Mouse (Mus musculus): ENCODE measurements at regions not wholly inside any gene's neighbourhood (a gene's known extent, or its start where the extent isn't known, plus 50 kb on each side); places are given as distances from the start of the nearest gene placed in this dataset.
A peak's percentile ranks its signal among the peaks of the same experiment; 100 is the strongest.

- peak; percentile 70 for DNase-seq
- H3K4me1 ChIP-seq (ENCODE audit: control insufficient read depth, insufficient read depth, low read length) = 0 out of 2 replicates have a peak, but pooled peaks cover 3% of the 10 kb centered on the region
- H3K4me3 ChIP-seq (replicated peaks; ENCODE audit: extremely low read depth, low read depth, low read length) = no peak overlapping the region
- 4% methylated on average over 11 of the region's 11 CpGs for WGBS
- peak; percentile 73 for TF ChIP-seq CTCF (IDR thresholded peaks at IDR 0.05; ENCODE audit: insufficient read depth, low read length)
- TF ChIP-seq POLR2A (IDR thresholded peaks at IDR 0.05; ENCODE audit: borderline replicate concordance, extremely low read depth, low read depth, low read length) = no peak
Observed at GRCm38 (mm10) chr6:51168048-51168447, 264.4 kb upstream of the Nfe2l3 start.

GRCm38 (mm10) chr6:51168775-51169695 lies 263.4 kb upstream of the Nfe2l3 start:
- no peak for DNase-seq
- TF ChIP-seq CTCF (IDR thresholded peaks at IDR 0.05; ENCODE audit: insufficient read depth, low read length) (no peak), POLR2A (IDR thresholded peaks at IDR 0.05; ENCODE audit: borderline replicate concordance, extremely low read depth, low read depth, low read length) (no peak)
- Histone ChIP-seq H3K4me3 (replicated peaks; ENCODE audit: extremely low read depth, low read depth, low read length) (peak overlapping the region; percentile 21), H3K4me1 (ENCODE audit: control insufficient read depth, insufficient read depth, low read length) (no peaks in the 10 kb centered on the region)
- 24% methylated on average over 38 of the region's 38 CpGs for WGBS

DNA sequence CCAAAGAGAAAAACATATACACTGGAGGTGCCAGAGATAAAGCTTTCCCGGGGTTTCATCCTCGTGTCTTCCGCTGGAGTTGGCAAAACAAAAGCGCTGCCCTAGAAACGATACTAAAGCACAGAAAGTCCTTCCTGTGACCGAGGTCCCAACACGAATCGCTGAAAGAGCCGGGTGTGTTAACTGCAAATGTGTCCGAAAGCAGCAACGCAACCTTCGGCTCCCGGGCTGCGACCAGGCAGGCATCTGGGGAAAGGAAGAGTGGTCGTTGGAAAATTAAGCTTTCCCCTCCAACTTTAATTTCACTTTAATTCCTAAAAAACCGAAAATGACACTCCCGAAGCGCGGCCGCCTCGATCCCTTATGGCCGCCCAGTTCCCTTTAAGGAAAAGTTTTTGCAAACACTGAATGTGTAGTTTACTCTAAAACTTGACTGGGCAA lies 262.5 kb upstream of the Nfe2l3 start:
- DNase-seq = no peak
- Histone ChIP-seq H3K4me1 (ENCODE audit: control insufficient read depth, insufficient read depth, low read length) (no peaks in the 10 kb centered on the region), H3K4me3 (replicated peaks; ENCODE audit: extremely low read depth, low read depth, low read length) (peak overlapping the region; percentile 0)
- no peak for TF ChIP-seq CTCF (IDR thresholded peaks at IDR 0.05; ENCODE audit: insufficient read depth, low read length)
- no peak for TF ChIP-seq POLR2A (IDR thresholded peaks at IDR 0.05; ENCODE audit: borderline replicate concordance, extremely low read depth, low read depth, low read length)
- WGBS = 3% methylated on average over 22 of the region's 22 CpGs

DNA sequence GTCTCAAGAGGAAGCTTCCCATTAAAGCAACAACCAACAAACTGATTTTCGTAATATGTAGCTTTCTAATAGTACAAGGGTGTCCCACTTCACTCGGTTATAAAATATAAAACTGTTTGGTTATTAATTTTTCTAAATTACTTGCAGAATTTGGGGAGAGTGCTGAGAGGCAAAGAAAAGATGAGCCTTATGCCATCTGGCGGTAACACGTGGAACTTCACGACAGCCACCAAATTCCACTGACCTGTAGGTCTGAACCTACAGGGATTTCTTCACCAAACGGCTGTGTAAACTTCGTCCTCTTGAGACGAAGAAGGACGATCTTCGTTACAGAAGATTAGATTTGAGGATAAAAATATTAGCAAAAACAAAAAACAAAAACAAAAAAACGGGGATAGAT lies 262.1 kb upstream of the Nfe2l3 start:
- WGBS = under 1% methylated on average over 11 of the region's 11 CpGs
- H3K4me3 ChIP-seq (replicated peaks; ENCODE audit: extremely low read depth, low read depth, low read length) = peak overlapping the region; percentile 0
- peak; percentile 50 for DNase-seq
- peak; percentile 59 for TF ChIP-seq CTCF (IDR thresholded peaks at IDR 0.05; ENCODE audit: insufficient read depth, low read length)
- no peak for TF ChIP-seq POLR2A (IDR thresholded peaks at IDR 0.05; ENCODE audit: borderline replicate concordance, extremely low read depth, low read depth, low read length)
- no peaks in the 10 kb centered on the region for H3K4me1 ChIP-seq (ENCODE audit: control insufficient read depth, insufficient read depth, low read length)

- H3K4me1 ChIP-seq (ENCODE audit: control insufficient read depth, insufficient read depth, low read length) = no peaks in the 10 kb centered on the region
- DNase-seq = no peak
- WGBS = under 1% methylated on average over 11 of the region's 11 CpGs
- TF ChIP-seq POLR2A (IDR thresholded peaks at IDR 0.05; ENCODE audit: borderline replicate concordance, extremely low read depth, low read depth, low read length) (peak; percentile 85; the same call in 1 of the 2 replicates), CTCF (IDR thresholded peaks at IDR 0.05; ENCODE audit: insufficient read depth, low read length) (peak; percentile 27; the same call in 1 of the 2 replicates)
- H3K4me3 ChIP-seq (replicated peaks; ENCODE audit: extremely low read depth, low read depth, low read length) = no peak overlapping the region
Observed at GRCm38 (mm10) chr6:51170871-51171270, 261.6 kb upstream of the Nfe2l3 start.

- H3K4me1 ChIP-seq (ENCODE audit: control insufficient read depth, insufficient read depth, low read length) = no peaks in the 10 kb centered on the region
- WGBS = 4% methylated on average over 22 of the region's 22 CpGs
- TF ChIP-seq CTCF (IDR thresholded peaks at IDR 0.05; ENCODE audit: insufficient read depth, low read length) = no peak
- no peak for TF ChIP-seq POLR2A (IDR thresholded peaks at IDR 0.05; ENCODE audit: borderline replicate concordance, extremely low read depth, low read depth, low read length)
- peak overlapping the region; percentile 31 for H3K4me3 ChIP-seq (replicated peaks; ENCODE audit: extremely low read depth, low read depth, low read length)
- peak; percentile 57 for DNase-seq
Observed at GRCm38 (mm10) chr6:51171761-51172160, 260.7 kb upstream of the Nfe2l3 start.

DNA sequence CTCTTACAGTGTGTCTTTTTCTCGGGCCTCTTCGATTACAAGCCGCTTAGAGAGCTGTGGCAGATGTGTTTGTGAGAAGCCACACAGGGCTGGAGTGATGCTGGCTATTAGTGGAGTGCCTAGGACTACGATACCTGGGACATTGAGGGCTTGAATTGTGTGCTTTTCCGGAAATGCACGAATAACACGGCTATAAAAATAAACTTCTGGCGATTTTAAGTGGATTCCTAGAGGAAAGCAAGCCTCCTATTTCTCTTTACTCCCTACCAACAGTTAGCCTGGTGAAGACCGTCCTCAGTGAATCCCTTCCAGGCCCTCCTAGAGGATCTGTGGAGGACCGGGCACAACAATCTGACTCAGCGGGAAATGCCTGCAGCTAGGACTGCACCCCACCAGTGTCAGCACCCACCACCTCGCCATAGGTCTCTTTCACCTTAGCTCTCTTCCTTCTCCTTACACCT lies 260.1 kb upstream of the Nfe2l3 start:
- TF ChIP-seq CTCF (IDR thresholded peaks at IDR 0.05; ENCODE audit: insufficient read depth, low read length) (no peak), POLR2A (IDR thresholded peaks at IDR 0.05; ENCODE audit: borderline replicate concordance, extremely low read depth, low read depth, low read length) (no peak)
- H3K4me3 ChIP-seq (replicated peaks; ENCODE audit: extremely low read depth, low read depth, low read length) = peak overlapping the region; percentile 35
- DNase-seq = no peak

GRCm38 (mm10) chr6:51172856-51173619 lies 259.4 kb upstream of the Nfe2l3 start:
- 2% methylated on average over 25 of the region's 25 CpGs for WGBS
- no peaks in the 10 kb centered on the region for H3K4me1 ChIP-seq (ENCODE audit: control insufficient read depth, insufficient read depth, low read length)
- TF ChIP-seq CTCF (IDR thresholded peaks at IDR 0.05; ENCODE audit: insufficient read depth, low read length) (no peak), POLR2A (IDR thresholded peaks at IDR 0.05; ENCODE audit: borderline replicate concordance, extremely low read depth, low read depth, low read length) (peak; percentile 70; the same call in 1 of the 2 replicates)
- peak overlapping the region; percentile 52 for H3K4me3 ChIP-seq (replicated peaks; ENCODE audit: extremely low read depth, low read depth, low read length)
- DNase-seq = peak; percentile 67

More for the DNA sequence above, 260.1 kb upstream of the Nfe2l3 start:
- no peaks in the 10 kb centered on the region for H3K4me1 ChIP-seq (ENCODE audit: control insufficient read depth, insufficient read depth, low read length)
- 7% methylated on average over 12 of the region's 12 CpGs for WGBS

All from lung, adult 2 months (tissue).